Mouse (Mus musculus): ENCODE measurements around the gene Ybx1. TPM values are rescaled to one million over a fixed set of nuclear protein-coding genes. Genes with fewer than 3 reads are reported as not detected.

The Ybx1 gene
- total and polyA plus RNA-seq, 2 experiments from 2014 or later: 309 to 515 TPM

DNA sequence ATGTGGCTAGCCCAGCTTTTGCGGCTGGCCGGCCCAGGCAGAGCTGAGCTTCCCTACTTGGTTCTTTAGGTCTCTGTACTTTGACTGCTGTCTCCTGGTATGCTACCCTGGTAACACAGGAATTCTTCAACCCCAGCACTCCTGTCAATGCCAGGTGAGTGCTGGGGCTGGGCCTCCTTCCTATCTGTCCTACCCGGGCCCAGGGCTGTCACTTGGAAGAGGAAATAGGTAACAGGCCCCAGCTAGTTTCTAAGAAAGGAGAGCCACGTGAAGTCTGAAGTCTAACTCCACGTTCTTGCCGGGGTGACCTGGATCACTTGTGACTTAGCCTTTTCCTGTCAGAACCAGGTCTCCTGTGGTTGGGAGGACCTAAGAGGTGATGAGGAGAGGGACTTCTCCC lies 37.3 kb downstream of the Ybx1 start:
- H3K27me3 ChIP-seq (ENCODE audit: control insufficient read depth, insufficient read depth, low read length): no peaks in the 10 kb centered on the region
- H3K4me2 ChIP-seq (ENCODE audit: low read depth, low read length): no peak overlapping the region
- no peaks in the 10 kb centered on the region for H3K36me3 ChIP-seq (replicated peaks; ENCODE audit: control insufficient read depth, insufficient read depth, low read length)
- no peaks in the 10 kb centered on the region for H3K9me3 ChIP-seq (replicated peaks; ENCODE audit: control insufficient read depth, low read length)
- H3K4me3 ChIP-seq (ENCODE audit: low read depth, low read length): no peak overlapping the region
- H3K9ac ChIP-seq (replicated peaks; ENCODE audit: low read depth, low read length): no peak overlapping the region
- no peak for TF ChIP-seq CTCF (IDR thresholded peaks at IDR 0.05; ENCODE audit: low read depth)
- no peak for TF ChIP-seq EP300 (IDR thresholded peaks at IDR 0.05; ENCODE audit: low read depth)
- 81% methylated on average over 6 of the region's 6 CpGs for WGBS
- no peak for ATAC-seq (ENCODE audit: insufficient read depth, low read depth)
- H3K4me1 ChIP-seq (ENCODE audit: control insufficient read depth, insufficient read depth): no peaks in the 10 kb centered on the region
- no peak for DNase-seq (ENCODE audit: low spot score)
- no peak overlapping the region for H3K27ac ChIP-seq (ENCODE audit: low read depth)

DNA sequence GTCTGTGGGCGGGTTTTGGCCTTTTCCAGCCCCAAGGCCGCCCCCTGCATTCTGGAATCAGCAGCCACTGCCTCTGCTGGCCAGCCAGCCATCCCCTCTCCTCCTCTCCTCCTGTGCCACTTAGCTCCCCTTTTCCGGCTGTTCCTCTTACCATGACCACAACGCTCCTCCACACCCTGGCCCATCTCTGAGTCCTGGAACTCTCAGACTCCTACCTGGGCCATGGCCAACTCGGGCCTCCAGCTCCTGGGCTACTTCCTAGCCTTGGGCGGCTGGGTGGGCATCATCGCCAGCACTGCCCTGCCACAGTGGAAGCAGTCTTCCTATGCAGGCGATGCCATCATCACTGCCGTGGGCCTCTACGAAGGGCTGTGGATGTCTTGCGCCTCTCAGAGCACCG lies 39.1 kb downstream of the Ybx1 start, which contains the start of gene Cldn19:
Gene Cldn19, plus strand, starts transcription at position 64 of the 400 bp plus-strand sequence.
- Histone ChIP-seq H3K4me3 (ENCODE audit: low read depth, low read length) (no peak within 1 kb of the TSS), H3K27me3 (ENCODE audit: control insufficient read depth, insufficient read depth, low read length) (no peaks in the 10 kb centered on the region), H3K9me3 (replicated peaks; ENCODE audit: control insufficient read depth, low read length) (no peaks in the 10 kb centered on the region), H3K27ac (ENCODE audit: low read depth) (no peak within 1 kb of the TSS), H3K4me2 (ENCODE audit: low read depth, low read length) (no peak within 1 kb of the TSS), H3K4me1 (ENCODE audit: control insufficient read depth, insufficient read depth) (no peaks in the 10 kb centered on the region), H3K36me3 (replicated peaks; ENCODE audit: control insufficient read depth, insufficient read depth, low read length) (no peaks in the 10 kb centered on the region), H3K9ac (replicated peaks; ENCODE audit: low read depth, low read length) (no peak within 1 kb of the TSS)
- ATAC-seq (ENCODE audit: insufficient read depth, low read depth) (no peak), DNase-seq (ENCODE audit: low spot score) (no peak)
- WGBS: 84% methylated on average over 12 of the region's 12 CpGs
- TF ChIP-seq EP300 (IDR thresholded peaks at IDR 0.05; ENCODE audit: low read depth) (no peak), CTCF (IDR thresholded peaks at IDR 0.05; ENCODE audit: low read depth) (no peak)

DNA sequence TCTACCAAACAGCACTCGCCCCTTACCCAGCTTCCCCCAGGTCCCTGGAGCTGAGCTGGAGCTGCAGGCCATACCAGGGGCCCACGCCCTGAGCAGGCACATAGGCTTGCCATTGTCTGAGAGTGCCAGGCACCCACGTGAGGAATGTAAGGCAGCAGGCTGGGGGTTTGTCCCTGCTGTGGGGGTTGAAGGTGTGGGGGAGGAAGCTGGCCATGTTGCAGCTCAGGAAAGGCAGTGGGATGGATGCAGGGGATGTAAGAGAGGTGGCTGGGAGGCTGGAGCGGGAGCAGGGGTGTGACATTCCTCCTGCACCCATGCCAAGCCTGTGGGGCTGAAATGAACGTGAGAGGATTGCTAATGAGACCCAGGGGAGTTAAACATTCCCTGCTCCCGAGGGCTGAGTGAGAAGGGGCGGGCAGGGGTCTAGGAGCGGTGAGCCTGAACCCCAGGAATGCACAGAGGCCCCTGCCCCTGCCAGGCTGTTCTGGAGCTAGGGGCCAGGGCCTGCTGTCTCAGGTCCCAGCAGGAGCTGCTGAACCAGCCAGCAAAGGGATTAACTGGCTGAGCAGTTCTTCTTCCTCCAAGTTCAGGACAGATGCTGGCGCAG lies 40.3 kb downstream of the Ybx1 start:
- ATAC-seq (ENCODE audit: insufficient read depth, low read depth): no peak

DNA sequence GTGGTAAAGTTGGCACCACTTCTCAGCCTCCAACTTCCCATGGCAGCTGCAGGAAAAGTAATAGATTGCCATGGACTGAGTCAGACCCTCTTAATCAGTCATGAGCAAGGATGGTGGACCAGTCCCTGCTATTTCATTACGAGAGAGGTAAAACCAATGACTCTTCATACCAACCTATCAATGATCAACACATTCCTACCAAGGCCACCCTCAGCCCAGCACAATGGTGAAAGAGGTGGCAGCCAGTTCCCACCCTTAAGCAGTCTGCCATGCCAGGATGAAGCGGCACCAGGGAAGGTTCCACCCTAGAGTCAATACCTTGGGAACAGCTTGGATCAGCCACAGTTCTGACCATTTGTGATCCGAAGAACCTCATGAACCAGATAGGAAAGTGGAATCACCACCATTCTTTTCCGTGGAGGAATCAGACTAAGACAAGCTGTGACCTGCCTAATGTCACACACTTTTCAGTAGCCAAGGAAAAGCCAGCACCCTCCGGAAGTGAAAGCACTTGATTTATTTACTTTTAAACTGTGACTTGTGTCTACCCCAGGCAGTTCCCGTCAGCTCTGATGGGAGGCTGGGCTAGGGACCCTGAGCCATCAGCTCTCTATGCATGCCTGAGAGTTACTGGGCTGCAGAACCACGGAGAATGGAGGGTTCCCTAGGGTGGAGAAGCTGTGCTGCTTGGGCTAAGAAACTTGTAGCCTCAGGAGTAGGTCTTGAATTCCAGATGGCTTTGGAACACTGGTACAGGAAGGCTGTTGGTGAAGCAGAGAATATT lies 42.2 kb downstream of the Ybx1 start:
- no peak for DNase-seq (ENCODE audit: low spot score)
- TF ChIP-seq EP300 (IDR thresholded peaks at IDR 0.05; ENCODE audit: low read depth) (no peak), CTCF (IDR thresholded peaks at IDR 0.05; ENCODE audit: low read depth) (no peak)
- Histone ChIP-seq H3K4me1 (ENCODE audit: control insufficient read depth, insufficient read depth) (peaks cover 8% of the 10 kb centered on the region; the same call in 1 of the 2 replicates), H3K27ac (ENCODE audit: low read depth) (no peak overlapping the region), H3K4me2 (ENCODE audit: low read depth, low read length) (no peak overlapping the region), H3K27me3 (ENCODE audit: control insufficient read depth, insufficient read depth, low read length) (no peaks in the 10 kb centered on the region), H3K4me3 (ENCODE audit: low read depth, low read length) (no peak overlapping the region), H3K9ac (replicated peaks; ENCODE audit: low read depth, low read length) (no peak overlapping the region), H3K9me3 (replicated peaks; ENCODE audit: control insufficient read depth, low read length) (no peaks in the 10 kb centered on the region), H3K36me3 (replicated peaks; ENCODE audit: control insufficient read depth, insufficient read depth, low read length) (no peaks in the 10 kb centered on the region)
- no peak for ATAC-seq (ENCODE audit: insufficient read depth, low read depth)
- WGBS: 64% methylated on average over 7 of the region's 7 CpGs

More for the DNA sequence above, 40.3 kb downstream of the Ybx1 start:
- Histone ChIP-seq H3K4me3 (ENCODE audit: low read depth, low read length) (no peak overlapping the region), H3K4me2 (ENCODE audit: low read depth, low read length) (no peak overlapping the region), H3K9ac (replicated peaks; ENCODE audit: low read depth, low read length) (no peak overlapping the region), H3K4me1 (ENCODE audit: control insufficient read depth, insufficient read depth) (no peaks in the 10 kb centered on the region), H3K27me3 (ENCODE audit: control insufficient read depth, insufficient read depth, low read length) (no peaks in the 10 kb centered on the region), H3K9me3 (replicated peaks; ENCODE audit: control insufficient read depth, low read length) (no peaks in the 10 kb centered on the region), H3K36me3 (replicated peaks; ENCODE audit: control insufficient read depth, insufficient read depth, low read length) (no peaks in the 10 kb centered on the region), H3K27ac (ENCODE audit: low read depth) (no peak overlapping the region)
- 49% methylated on average over 9 of the region's 9 CpGs for whole genome bisulfite sequencing
- no peak for DNase-seq (ENCODE audit: low spot score)
- TF ChIP-seq EP300 (IDR thresholded peaks at IDR 0.05; ENCODE audit: low read depth) (no peak), CTCF (IDR thresholded peaks at IDR 0.05; ENCODE audit: low read depth) (no peak)

DNA sequence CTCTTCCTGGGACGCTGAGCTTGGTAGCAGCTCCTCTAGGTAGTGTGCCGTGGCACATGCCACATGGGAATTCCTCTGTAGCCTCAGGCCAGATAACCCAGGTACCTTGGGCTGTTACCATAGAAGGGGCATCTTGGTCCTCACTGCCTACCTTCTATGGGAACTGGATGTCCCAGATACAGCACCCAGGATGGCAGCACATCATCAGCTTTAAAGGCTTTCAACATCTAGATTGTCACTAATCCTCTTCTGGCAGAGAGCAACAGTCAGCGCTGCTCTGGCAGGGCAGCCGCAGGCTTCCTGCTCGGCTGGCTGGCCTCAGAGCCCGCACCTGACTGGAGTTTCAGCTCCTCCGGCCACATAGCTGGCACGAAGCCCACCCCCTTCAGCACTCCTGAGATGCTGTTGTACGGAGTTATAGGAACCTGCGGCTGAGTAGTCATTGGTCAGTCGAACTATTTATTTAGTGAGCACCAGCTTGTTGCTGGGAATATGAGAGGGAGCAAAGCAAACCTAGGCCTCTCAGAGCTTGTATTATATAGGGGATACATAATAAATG lies 45.9 kb downstream of the Ybx1 start:
- Histone ChIP-seq H3K4me2 (ENCODE audit: low read depth, low read length) (no peak overlapping the region), H3K4me1 (ENCODE audit: control insufficient read depth, insufficient read depth) (peaks cover 8% of the 10 kb centered on the region; the same call in 1 of the 2 replicates), H3K4me3 (ENCODE audit: low read depth, low read length) (no peak overlapping the region), H3K27ac (ENCODE audit: low read depth) (peak overlapping the region; percentile 47; the same call in 1 of the 2 replicates), H3K27me3 (ENCODE audit: control insufficient read depth, insufficient read depth, low read length) (no peaks in the 10 kb centered on the region), H3K36me3 (replicated peaks; ENCODE audit: control insufficient read depth, insufficient read depth, low read length) (peaks cover 8% of the 10 kb centered on the region; the same call in 1 of the 2 replicates), H3K9ac (replicated peaks; ENCODE audit: low read depth, low read length) (no peak overlapping the region), H3K9me3 (replicated peaks; ENCODE audit: control insufficient read depth, low read length) (no peaks in the 10 kb centered on the region)
- ATAC-seq (ENCODE audit: insufficient read depth, low read depth) (no peak), DNase-seq (ENCODE audit: low spot score) (no peak)
- TF ChIP-seq CTCF (IDR thresholded peaks at IDR 0.05; ENCODE audit: low read depth): no peak
- no peak for TF ChIP-seq EP300 (IDR thresholded peaks at IDR 0.05; ENCODE audit: low read depth)
- 51% methylated on average over 11 of the region's 11 CpGs for WGBS

Measured in heart, postnatal 0 days (tissue).